Mouse (Mus musculus) intestine, embryonic 14.5 days (tissue): Measurements from ENCODE around the gene Spag9. TPM values are rescaled to one million over a fixed set of nuclear protein-coding genes. Genes with fewer than 3 reads are reported as not detected.

Source experiments
- ATAC-seq: fragments of 200-750 bp; cut with Nextera tagmentation; replicated peaks from 2 replicates; pipeline ENCODE4 v1.8.0; 2017; ENCODE audit warnings: low read depth, moderate number of reproducible peaks, moderate TSS enrichment, moderate library complexity; ENCODE audit not compliant: low FRiP score, low TSS enrichment
- DNase-seq: peaks from one replicate; pipeline ENCODE4 v3.0.0-alpha.2; 2018; ENCODE audit warnings: low spot score
- H3K27ac ChIP-seq: fragments of 300-500 bp; sonication (generic); 2 replicates; pipeline ENCODE4 v1.5.1; 2014; ENCODE audit warnings: low read depth, mild to moderate bottlenecking, control low read depth
- H3K27me3 ChIP-seq: fragments of 300-500 bp; sonication (generic); replicated peaks from 2 replicates; pipeline ENCODE4 v1.6.1; 2014; ENCODE audit warnings: low read length, control low read depth; ENCODE audit not compliant: control insufficient read depth, insufficient read depth
- H3K36me3 ChIP-seq: fragments of 300-500 bp; sonication (generic); 2 replicates; pipeline ENCODE4 v1.6.1; 2014; ENCODE audit warnings: low read length, control low read depth; ENCODE audit not compliant: control insufficient read depth, insufficient read depth
- H3K4me1 ChIP-seq: fragments of 300-500 bp; sonication (generic); replicated peaks from 2 replicates; pipeline ENCODE4 v1.6.1; 2014; ENCODE audit warnings: low read length, control low read depth, mixed read lengths; ENCODE audit not compliant: control insufficient read depth, insufficient read depth
- H3K4me2 ChIP-seq: fragments of 300-500 bp; sonication (generic); 2 replicates; pipeline ENCODE4 v1.6.1; 2014; ENCODE audit warnings: low read length
- H3K4me3 ChIP-seq: fragments of 300-500 bp; sonication (generic); 2 replicates; pipeline ENCODE4 v1.5.1; 2014; ENCODE audit warnings: low read depth, low read length, control low read depth, mixed read lengths
- H3K9ac ChIP-seq: fragments of 300-500 bp; sonication (generic); 2 replicates; pipeline ENCODE4 v1.6.1; 2014; ENCODE audit warnings: mild to moderate bottlenecking, low read length
- H3K9me3 ChIP-seq: fragments of 300-500 bp; sonication (generic); 2 replicates; pipeline ENCODE4 v1.6.1; 2016; ENCODE audit warnings: low read length, control low read depth; ENCODE audit not compliant: control insufficient read depth
- WGBS: fragments of 180-500 bp; shearing (Covaris S2); extraction: QIAGEN DNeasy Blood & Tissue Kit; methylation state at CpG from one replicate; pipeline ENCODE4 v1.1.7; 2014; 5-methylcytosine and 5-hydroxymethylcytosine counted together
- polyA plus RNA-seq: library from polyadenylated mRNA; unstranded; fragments of >200 nt; fragmentation: Nextera tagmentation; extraction: Ambion mirVana; gene quantifications from 2 replicates; pipeline ENCODE4 v1.2.1, GENCODE M21; 2014

Spag9 gene
- polyA plus RNA-seq, 1 experiment from 2014 or later, result 50.9 TPM

- H3K9me3 ChIP-seq, result no peaks in the 10 kb centered on the region
- DNase-seq (no peak), ATAC-seq (no peak)
- no peak overlapping the region for H3K4me2 ChIP-seq
- H3K9ac ChIP-seq, result no peak overlapping the region
- no peak overlapping the region for H3K27ac ChIP-seq
- no peaks in the 10 kb centered on the region for H3K36me3 ChIP-seq
- 59% methylated on average over 7 of the region's 7 CpGs for WGBS
- no peaks in the 10 kb centered on the region for H3K27me3 ChIP-seq
- peaks cover 5% of the 10 kb centered on the region; the same call in 1 of the 2 replicates for H3K4me1 ChIP-seq
- H3K4me3 ChIP-seq, result no peak overlapping the region
Observed at GRCm38 (mm10) chr11:94175288-94175687, 179.4 kb downstream of the Spag9 start.

Other genes with a start within 250 kb of the Spag9 start
- 28.6 and 31.6 TPM in 2 replicates for gene Utp18, start 110.3 kb upstream of the Spag9 start, polyA plus RNA-seq
- gene Mbtd1, start 110.2 kb upstream of the Spag9 start, polyA plus RNA-seq, result 20.7 and 26.2 TPM in 2 replicates
- 270 and 272 TPM in 2 replicates for gene Nme2, start 39.8 kb upstream of the Spag9 start, polyA plus RNA-seq
- 465 and 494 TPM in 2 replicates for gene Gm20390, start 27.8 kb upstream of the Spag9 start, polyA plus RNA-seq
- gene Nme1, start 27.6 kb upstream of the Spag9 start, polyA plus RNA-seq, result 194 and 208 TPM in 2 replicates
- gene Tob1, start 215.4 kb downstream of the Spag9 start, polyA plus RNA-seq, result 16.7 and 24.1 TPM in 2 replicates
- gene Wfikkn2, start 249.9 kb downstream of the Spag9 start, polyA plus RNA-seq, result 1.3 and 1.7 TPM in 2 replicates